Mouse (Mus musculus): ENCODE measurements around the gene Cox11.

Cox11 gene

DNA sequence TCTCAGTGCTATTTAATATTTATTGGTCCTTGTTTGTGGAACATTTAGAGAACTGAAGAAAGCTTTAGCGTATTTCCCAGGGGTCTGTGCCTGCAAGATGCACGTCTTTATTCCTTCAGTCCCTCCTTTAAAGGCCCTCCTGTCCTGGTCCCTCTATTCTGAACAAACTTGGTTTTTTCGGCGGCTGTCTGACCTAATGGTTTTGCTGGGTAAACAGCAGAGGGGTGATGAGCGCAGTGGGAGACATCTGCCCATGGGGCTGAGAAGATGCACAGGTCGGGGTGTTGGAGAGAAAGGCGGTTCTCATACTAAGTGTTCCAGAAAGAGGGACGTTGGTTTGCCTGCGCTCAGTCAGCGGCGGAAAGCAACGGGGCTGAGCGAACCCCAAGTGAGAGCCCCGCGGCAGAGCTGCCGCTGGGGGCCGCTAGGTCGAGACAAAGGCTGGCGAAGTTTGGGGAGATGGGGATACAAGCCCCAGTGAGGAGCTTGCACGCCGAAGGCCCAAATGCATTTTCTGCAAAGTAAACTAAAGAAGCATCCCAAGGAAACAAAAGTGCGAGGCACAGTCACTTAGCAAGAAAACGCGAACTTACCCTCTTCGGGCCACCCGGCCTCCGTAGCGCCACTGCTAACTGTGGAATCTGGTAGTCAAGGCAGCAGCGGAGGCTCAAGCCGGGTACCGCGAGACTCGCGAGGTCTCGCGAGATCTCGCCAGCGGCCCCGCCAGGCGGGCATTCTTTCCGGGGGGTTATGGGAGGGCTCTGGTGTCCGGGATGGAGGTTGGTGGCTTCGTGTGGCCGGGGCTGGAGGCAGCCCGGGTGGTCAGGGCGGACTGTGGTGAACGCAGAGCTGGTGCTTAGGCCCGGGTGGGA is at the start of gene Cox11, which contains the start of gene Stxbp4:
TSS of gene Cox11 (plus strand) at position 734 of the 872 bp plus-strand sequence.
TSS of gene Stxbp4 (minus strand) at position 645 of the 872 bp plus-strand sequence.
- DNase-seq, result peak; percentile 98

DNA sequence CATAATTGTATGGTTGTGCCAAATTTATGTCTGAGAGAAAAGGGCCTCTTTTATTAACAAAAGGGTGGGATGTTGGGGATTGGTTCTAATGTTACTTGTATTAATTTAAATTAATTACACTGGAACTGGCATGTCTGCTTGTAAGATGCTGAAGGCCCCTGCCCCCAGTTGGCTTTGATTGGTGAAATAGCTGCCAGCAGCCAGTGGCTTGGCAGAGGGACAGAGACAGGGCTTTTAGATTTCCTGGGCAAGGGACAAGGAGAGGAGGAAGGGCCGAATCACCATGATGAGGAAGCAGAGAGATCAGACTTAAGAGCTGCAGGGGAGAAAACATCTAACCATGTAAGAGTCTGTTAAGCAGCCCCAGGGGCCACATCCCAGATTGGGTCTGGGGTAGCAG is 47.0 kb upstream of the Cox11 start:
- DNase-seq, result no peak

DNA sequence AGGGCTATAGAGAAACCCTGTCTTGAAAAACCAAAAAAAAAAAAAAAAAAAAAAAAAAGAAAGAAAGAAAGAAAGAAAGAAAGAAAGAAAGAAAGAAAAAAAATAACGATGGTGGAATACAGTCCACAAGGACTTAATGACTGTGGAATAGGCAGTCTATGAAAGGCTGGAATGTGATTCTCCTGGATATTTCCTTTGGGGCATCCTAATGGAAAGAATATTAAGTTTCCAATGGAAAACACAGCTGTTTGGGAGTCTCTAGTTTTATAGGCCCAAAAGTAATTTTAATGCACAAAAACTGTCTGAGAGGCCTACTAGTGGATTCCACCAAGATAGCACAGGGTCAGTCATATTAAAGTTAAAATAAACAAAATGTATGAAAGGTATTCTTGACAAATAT is 42.1 kb upstream of the Cox11 start:
- no peak for DNase-seq

DNA sequence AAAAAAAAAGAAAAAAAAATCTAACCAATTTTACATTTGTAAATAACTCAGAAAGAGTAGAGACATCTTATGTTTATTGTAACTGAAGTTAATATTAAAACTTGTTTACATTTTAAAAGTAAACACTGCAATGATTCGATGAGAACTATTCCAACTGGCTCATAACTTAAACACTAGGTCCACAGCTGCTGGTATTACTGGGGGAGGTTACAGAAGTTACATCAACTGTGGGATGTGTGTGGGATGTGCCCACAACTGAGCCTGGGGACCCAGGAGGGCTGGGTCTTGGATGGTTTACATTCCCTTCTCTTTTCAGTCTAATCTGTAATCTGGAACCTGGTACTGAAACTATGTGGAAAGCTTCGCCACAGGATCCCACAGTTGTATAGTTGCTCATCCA is 34.9 kb upstream of the Cox11 start:
- no peak for DNase-seq

DNA sequence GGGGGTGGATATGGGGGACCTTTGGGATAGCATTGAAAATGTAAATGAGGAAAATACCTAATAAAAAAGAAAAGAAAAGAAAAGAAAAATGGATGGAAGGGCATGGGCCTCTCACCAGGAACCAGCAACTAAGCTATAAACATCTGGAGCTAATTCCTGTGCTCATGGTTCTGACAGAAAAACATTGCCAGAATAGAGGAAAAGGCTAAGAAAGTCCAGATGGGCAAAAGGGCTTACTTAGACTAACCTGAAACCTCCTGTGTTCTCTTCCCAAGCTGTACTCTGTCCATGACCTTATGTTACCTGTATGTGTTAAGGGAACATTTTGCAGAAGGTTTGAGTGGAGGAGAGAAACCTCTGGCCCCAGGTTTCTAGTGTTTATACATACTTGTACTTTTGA is 25.9 kb upstream of the Cox11 start:
- DNase-seq, result peak; percentile 35

DNA sequence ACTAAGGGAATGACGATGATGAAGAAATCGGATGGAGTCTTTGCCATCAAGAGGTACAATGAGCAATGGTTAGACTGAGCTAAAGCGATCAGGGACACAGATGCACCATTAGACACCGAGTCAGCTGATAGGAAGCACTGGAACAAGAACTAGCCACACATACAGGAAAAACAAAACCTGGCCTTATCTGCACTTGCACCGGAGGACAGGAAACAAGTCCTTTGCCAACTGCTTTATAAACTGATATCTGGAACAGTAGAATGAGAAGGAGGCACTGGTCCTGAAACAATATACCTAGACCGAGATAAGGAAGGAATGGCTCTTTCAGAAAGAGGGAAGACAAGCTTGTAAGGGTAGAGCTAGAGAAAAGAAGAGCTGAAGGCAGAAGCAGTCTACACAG is 23.2 kb upstream of the Cox11 start:
- DNase-seq, result no peak

DNA sequence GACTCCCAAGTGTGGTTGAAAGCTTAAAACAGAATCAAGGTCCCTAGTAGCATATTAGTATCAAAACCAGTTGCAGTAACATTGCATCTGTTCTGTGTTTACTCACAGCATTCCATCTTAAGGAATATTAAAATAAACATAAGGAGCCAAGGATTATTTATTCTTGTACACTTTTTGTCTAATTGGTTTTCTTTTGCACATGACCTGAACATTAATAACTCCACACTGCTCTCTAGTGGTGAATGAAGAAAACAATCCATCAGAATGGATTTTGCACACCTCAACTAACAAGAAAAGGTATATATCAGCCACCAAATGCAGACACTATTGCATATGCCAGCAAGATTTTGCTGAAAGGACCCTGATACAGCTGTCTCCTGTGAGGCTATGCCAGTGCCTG is 21.5 kb upstream of the Cox11 start:
- DNase-seq, result peak; percentile 40

DNA sequence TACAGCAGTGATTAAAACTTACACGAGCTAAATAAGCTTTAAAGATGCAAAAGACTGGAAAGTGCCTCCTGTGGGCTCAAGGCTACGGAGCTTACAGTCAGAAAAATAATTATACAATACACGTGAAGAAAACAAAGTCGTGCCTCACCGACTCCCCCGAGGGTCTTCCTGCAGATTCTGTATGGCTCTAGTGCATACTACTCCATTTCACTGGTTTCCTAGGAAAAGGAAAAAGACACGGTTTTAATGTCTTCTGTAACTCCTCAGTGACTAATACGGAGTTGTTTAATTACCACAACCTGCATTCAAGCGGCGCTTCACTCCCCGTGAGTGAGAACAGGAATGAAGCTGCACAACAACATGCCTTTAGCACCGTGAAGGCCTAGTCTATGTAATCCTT is 15.9 kb upstream of the Cox11 start:
- DNase-seq, result no peak

DNA sequence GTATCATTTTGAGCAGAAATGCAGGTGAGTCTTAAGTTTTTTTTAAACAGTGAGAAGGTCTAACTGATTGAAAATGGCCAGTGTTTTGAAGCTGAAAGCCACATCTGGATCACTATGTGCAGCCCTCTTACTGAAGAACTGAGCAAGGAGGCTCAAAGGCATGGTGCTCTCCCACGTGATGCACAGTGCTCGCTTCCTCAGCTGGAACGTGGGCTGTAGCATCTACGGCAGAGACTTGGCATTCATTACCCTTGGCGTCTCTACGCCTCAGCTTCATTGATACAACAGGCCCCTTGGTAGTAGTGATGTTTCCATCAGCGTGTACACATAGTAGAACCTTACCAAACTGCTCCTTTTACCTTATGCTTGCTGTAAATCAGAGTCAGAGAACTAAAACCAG is 15.5 kb upstream of the Cox11 start:
- DNase-seq, result no peak

DNA sequence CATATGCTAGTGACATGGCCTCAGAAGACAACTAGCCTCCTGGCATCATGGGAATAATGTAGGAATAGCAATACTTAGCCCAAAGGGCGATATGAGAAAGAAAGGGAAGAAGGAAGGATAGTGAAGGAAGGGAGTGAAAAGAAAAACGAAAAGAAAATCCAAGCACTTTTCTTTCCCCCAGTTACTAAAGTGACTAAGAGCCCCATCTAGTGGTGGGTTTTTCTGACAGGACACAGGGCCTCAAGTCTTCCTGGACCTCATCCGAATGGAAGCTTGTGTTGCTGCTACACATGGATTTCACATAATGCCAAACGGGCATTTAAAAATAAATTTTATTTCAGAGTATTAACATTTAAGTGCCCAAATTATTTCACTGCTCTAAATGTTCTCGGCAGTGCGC is 14.5 kb upstream of the Cox11 start:
- DNase-seq, result peak; percentile 74

DNA sequence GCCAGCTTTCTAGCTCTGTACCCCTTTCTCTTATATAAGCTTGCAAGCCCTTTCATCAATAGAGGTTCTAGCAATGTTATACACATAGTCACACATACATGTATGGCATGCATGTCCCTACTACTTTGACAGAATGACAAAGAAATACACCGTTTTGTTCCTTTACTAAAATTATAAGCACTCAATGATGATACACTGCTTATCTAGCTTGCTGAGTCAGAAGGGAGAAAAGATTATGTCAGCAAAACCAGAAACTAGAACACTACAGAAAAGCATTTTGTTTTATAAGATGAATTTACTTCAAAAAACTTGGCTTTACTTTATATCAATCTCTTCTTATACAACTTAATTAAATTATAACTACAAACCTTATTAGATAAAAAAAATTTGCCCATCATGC is 12.8 kb upstream of the Cox11 start:
- DNase-seq, result no peak

DNA sequence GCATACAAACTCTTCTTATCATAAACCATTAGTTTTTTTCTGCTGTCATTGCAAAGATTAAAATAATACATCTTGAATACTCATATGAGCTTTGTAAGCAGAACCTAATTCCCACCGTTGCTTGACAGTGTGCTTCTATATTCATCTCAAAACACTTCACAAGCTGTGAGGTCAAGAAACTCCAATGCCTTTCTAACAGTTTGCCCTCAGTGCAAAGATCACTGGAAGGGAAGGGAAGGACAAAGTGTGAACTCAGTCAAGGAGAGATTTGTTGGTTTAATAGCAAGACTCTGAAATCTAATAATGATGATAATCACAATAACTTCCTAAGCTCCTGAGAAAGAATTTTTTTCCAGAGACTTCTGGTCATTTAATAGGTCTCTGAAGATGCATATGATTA is 10.2 kb upstream of the Cox11 start:
- no peak for DNase-seq

DNA sequence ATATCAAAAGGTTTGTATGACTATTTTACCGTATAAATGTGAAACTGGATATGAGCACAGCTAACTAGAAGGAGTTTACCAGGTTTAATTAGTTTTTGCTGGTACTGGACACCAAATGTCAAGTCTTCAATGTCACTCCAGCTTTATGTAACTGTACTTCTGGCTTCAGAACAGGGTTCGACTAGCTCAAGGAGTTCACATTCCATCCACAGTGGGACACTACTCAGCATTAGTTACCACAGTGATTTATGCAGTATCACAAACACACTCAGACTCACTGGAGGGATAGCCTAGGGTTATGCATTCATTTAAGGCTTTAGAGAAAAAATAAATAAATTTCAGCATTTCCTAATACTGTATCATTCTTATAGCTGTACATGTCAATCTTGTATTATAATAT is 5.5 kb upstream of the Cox11 start:
- DNase-seq, result no peak

DNA sequence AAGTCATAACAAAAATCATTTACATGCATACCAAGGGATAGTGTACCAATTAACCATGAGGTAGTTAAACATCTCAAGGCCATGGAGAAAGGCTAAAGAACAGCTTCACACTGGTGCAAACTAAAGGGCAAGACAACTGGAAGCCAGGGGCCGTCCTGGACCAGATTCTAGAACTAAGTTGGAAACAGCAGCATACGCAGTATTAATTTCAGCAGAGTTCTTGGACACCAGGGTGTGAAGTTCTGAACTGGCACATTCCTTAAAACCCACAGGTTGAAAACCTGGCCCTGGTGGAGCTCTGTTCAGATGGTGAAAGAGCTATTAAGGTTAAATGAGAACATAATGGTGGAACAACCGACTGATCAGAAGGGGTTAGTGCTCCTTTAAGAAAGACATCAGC is 3.3 kb upstream of the Cox11 start:
- DNase-seq, result no peak

DNA sequence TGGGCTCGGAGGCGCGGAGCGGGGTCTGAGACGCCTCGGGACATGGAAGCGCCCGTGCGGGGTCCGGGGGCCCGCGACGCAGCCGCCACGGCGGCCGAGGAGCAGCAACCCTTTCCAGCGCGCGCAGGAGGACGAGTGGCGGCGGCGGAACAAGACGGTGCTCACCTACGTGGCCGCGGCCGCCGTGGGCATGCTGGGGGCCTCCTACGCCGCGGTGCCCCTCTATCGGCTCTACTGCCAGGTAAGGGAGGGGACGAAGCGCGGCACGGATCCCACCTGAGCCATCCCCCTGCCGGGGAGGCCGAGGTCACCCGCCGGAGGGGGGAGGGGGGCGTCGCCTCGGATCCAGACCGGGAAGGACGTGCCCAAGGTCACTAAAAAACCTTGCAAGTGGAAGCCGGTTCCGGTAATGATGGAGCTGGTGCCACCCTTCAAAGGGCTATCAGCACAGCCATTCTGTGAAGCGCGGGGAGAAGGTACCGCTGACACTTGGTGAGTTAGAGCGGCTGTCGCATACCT is 398 bp downstream of the Cox11 start:
- peak; percentile 62 for DNase-seq

DNA sequence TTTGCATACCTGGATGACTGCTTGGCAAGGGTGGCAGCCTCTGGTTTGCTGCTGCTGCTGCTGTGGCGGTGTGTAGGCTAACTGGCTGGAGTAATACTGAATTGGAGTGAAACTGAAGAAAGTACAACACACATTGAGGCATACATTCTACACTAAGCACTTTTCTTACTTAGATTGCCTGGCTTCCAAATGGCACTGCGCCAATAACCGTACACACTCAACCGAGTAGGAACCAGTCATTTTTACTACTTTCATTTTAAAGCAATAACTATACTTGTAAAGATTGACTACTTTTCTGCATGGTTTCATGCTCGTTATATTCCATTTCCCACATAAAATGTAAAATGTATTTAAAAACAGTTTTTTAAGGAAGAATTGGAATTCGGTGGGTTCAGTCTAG is 11.8 kb downstream of the Cox11 start:
- no peak for DNase-seq

DNA sequence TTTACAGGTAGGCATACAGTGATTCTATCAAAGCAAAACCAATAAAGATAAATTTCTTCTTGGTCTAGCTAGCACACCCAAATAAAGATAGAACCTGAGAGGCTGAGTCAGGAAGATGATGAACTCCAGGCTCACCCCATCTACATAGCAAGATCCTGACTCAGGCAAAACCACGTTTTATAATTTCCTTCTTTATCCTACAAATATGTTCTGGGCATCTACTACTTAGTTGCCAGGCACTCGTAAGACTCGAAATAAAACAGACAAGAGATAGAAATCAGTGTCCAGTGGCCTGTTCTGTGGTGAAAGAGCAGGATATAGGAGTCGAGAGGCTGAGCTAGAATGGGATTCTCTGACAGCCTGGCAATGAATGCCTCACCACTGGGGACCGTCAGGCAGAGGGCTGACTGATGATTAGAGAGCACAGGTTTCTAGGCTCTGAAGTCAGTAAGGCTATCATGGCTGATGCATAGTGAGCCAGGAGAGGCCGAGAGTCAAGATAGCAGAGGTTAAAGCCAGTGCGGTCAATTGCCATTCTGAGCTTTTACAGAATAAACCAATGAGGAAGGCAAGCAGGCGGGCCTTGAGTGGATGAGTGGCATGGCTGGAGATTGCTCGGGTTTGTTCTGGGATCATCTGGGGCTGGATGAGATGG is 12.4 kb downstream of the Cox11 start:
- no peak for DNase-seq

DNA sequence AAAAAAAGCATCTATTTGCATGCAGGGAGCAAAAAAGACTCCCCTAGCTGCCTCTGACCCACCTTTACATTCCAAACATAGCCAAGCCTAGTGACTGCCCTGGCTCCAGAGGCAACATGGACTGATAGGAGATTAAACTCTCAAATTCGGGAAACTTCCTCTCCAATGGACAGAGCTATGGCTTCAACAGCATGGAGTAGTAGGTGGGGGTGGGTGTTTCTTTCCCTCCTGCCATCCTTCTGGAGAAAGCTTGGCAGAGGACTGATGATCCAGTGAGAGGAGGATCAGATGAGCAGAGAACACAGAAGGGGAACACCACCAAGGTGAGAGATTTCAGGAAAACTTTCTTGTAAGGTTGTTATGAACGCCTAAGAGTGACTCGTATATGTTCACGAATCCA is 14.6 kb downstream of the Cox11 start:
- no peak for DNase-seq

DNA sequence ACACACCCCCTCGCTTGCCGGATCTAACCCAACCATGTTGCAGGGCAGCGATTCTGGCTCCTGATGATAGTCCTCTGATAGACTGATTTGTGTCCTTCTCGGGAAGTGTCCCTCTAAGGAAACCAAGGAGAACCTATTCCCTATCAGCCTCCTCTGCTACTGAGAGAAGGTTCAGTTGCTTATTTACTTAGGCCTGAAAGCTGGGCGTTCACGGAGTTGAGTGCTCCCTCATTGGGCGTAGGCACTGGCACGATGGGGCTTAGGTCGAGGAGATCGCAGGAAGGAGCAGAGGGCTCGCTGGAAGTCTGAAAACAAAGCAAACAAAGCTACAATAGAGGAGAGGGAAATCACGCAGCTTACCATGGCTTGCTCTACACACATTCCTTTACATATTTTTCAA is 19.6 kb downstream of the Cox11 start:
- DNase-seq, result no peak

DNA sequence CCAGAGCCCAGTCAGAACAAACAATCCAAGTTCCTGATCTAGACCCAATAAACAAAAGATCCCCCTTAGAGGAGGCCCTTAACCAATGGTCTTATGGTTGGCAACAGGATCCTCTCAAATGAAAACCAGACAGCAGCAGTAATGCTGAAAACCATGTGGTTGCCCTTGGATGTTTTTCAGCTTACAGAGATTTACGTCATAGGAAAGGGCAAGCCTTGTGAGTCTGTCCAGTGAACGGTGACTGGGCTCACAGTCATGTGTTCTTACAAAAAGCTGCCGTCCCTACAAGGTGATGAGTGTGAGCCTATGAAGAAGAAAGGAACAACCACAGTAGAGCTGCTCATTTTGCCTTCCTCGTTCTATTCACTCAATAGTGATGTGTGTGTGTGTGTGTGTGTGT is 22.7 kb downstream of the Cox11 start:
- DNase-seq, result no peak

DNA sequence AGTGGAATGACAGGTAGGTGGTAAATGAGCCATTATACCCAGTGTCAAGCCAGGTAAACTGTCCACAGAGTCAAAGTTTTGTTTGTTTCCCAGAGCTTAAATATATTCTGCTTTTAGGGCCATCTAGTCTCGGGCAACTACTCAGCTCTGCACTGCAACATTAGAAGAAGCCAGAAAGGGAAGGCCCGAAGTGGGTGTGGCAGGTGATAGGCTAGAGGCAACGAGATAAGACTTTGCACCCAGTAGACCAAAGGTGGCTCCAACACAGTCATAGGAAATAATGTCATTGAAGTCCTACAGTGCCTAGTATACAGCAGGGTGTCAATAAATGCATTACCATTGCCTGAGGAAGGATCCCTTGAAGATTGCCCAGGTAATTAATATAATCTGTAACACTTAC is 25.1 kb downstream of the Cox11 start:
- no peak for DNase-seq

DNA sequence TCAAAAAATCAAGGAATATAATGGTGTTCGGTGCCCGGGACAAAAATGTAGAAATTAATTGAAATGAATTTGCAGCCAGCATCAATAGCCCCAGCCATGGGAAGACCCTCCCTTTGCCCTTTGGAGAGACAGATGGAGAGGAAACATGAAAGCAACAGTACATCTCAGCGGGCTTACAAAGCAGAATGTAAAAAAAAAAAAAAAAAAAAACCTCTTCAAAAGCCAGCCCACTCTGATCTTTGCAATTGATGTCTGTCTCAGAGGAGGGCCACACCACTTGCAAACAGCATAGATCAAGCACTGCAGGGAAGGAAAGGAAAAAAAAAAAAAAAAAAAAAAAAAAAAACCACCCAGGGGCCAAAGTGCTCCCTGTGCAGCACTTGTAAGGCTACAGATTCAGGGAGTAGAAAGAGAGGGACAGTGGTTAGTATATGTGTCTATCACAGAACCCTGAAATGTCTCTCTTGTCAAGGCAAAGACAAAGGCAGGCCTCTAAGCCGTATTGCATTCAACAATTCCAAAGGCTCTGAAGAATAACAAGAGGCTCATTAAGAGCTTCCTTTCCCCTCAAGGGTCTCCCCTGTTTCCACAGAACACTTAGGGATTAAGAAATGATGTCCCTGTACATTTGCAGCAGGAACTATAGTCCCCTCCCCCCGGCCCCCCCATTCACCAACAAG is 25.8 kb downstream of the Cox11 start:
- DNase-seq, result peak; percentile 27

DNA sequence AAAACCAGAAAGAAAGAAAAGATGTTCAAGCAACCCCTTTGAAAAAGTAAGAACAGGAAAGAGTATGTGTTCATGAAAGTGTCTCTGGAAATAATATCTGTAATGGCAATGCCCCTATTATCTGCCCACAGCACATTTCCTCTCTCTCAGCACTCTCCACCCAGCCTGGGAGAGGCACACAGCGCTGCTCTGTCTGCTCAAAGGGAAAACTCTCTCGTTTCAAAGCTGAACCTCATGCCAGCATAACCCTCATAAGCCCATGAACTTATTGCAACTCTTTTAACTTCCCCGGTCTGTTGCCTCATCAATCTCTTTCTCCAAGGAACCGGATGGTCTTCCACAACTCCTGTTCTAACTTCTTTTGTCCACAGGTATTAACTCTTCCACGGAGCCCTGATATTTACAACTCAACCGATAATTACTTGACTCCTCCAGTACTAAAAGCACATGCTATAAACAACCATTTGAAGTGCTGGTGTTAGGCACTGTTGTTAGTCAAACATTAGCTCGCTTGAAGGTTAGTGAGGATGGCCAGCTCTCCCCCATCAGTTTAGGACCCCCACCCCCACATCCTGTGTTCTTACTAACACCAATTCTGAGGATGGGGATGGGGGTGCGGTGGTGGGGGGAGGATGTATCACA is 26.5 kb downstream of the Cox11 start:
- peak; percentile 34 for DNase-seq

Measured in embryo, embryonic 11 days (tissue).